Mouse (Mus musculus) kidney, adult 11 months (tissue): ENCODE data around the gene Setd3.

Source experiments
- DNase-seq: peaks from one replicate; pipeline ENCODE4 v3.0.0; 2022

Setd3 gene

GRCm38 (mm10) chr12:108179246-108179320, at the start of gene Setd3:
Gene Setd3, minus strand, starts transcription at chr12:108179314.
- DNase-seq = no peak

- no peak for DNase-seq
These were observed 48.4 kb upstream of the Setd3 start for GRCm38 (mm10) chr12:108227527-108227926.

- no peak for DNase-seq
These were observed 47.8 kb upstream of the Setd3 start for GRCm38 (mm10) chr12:108226941-108227340.

- no peak for DNase-seq
These were observed 47.1 kb upstream of the Setd3 start for GRCm38 (mm10) chr12:108226216-108226615.

GRCm38 (mm10) chr12:108225781-108226180, 46.7 kb upstream of the Setd3 start:
- no peak for DNase-seq

GRCm38 (mm10) chr12:108223357-108223756, 44.2 kb upstream of the Setd3 start:
- no peak for DNase-seq

GRCm38 (mm10) chr12:108221712-108222111, 42.6 kb upstream of the Setd3 start:
- DNase-seq = no peak

- no peak for DNase-seq
These were observed 42.1 kb upstream of the Setd3 start for GRCm38 (mm10) chr12:108221206-108221605.

GRCm38 (mm10) chr12:108220621-108221020, 41.5 kb upstream of the Setd3 start:
- DNase-seq = peak; percentile 56

- no peak for DNase-seq
These were observed 40.9 kb upstream of the Setd3 start for GRCm38 (mm10) chr12:108219825-108220616.

GRCm38 (mm10) chr12:108219163-108219562, 40.0 kb upstream of the Setd3 start:
- DNase-seq = no peak

GRCm38 (mm10) chr12:108217572-108217971, 38.5 kb upstream of the Setd3 start:
- peak; percentile 40 for DNase-seq

- no peak for DNase-seq
These were observed 37.7 kb upstream of the Setd3 start for GRCm38 (mm10) chr12:108216611-108217370.

GRCm38 (mm10) chr12:108215090-108215489, 36.0 kb upstream of the Setd3 start:
- no peak for DNase-seq

- no peak for DNase-seq
These were observed 34.3 kb upstream of the Setd3 start for GRCm38 (mm10) chr12:108213090-108214041.

GRCm38 (mm10) chr12:108212476-108212875, 33.4 kb upstream of the Setd3 start:
- no peak for DNase-seq

GRCm38 (mm10) chr12:108212071-108212470, 33.0 kb upstream of the Setd3 start:
- no peak for DNase-seq

- DNase-seq = no peak
These were observed 31.5 kb upstream of the Setd3 start for GRCm38 (mm10) chr12:108210623-108211022.

GRCm38 (mm10) chr12:108208726-108209438, 29.8 kb upstream of the Setd3 start:
- DNase-seq = peak; percentile 50

GRCm38 (mm10) chr12:108208216-108208615, 29.1 kb upstream of the Setd3 start:
- no peak for DNase-seq

GRCm38 (mm10) chr12:108206641-108207040, 27.5 kb upstream of the Setd3 start:
- no peak for DNase-seq

GRCm38 (mm10) chr12:108204978-108205377, 25.9 kb upstream of the Setd3 start:
- DNase-seq = no peak

GRCm38 (mm10) chr12:108203895-108204294, 24.8 kb upstream of the Setd3 start:
- no peak for DNase-seq
